Mouse (Mus musculus) cerebellum, postnatal 4 days (tissue): Measurements from ENCODE around the gene Ggt6.
"Not testable (repeated sequence)": the region's sequence is repeated elsewhere in the genome, so short reads cannot be mapped to it uniquely, and the experiment has no call there.

Source experiments
- DNase-seq, 2 experiments: peaks; one replicate each; pipeline ENCODE4 v3.0.0; 2022; ENCODE audit warnings: low spot score in 2 of 2, mixed read lengths in 1 of 2

Ggt6 gene

DNA sequence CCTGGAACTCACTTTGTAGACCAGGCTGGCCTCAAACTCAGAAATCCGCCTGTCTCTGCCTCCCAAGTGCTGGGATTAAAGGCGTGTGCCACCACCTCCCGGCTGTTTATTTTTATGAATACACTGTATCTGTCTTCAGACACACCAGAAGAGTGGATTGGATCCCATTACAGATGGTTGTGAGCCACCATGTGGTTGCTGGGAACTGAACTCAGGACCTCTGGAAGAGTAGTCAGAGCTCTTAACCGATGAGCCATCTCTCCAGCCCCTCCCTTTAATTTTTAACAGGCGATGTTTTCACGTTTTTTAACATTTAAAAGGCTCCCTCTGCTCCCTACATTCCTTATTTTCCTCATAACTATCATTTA lies 5.3 kb downstream of the Ggt6 start:
- not testable (repeated sequence) for DNase-seq

- peak; percentile 97 to 98 for DNase-seq
Measured at GRCm38 (mm10) chr11:72440965-72441664, 5.8 kb downstream of the Ggt6 start, which contains the start of gene Mybbp1a. Mybbp1a (plus strand) TSS chr11:72441355.

GRCm38 (mm10) chr11:72446311-72447105 lies 11.2 kb downstream of the Ggt6 start:
- no peak for DNase-seq

- no peak for DNase-seq
Measured at GRCm38 (mm10) chr11:72447475-72447874, 12.1 kb downstream of the Ggt6 start.

DNA sequence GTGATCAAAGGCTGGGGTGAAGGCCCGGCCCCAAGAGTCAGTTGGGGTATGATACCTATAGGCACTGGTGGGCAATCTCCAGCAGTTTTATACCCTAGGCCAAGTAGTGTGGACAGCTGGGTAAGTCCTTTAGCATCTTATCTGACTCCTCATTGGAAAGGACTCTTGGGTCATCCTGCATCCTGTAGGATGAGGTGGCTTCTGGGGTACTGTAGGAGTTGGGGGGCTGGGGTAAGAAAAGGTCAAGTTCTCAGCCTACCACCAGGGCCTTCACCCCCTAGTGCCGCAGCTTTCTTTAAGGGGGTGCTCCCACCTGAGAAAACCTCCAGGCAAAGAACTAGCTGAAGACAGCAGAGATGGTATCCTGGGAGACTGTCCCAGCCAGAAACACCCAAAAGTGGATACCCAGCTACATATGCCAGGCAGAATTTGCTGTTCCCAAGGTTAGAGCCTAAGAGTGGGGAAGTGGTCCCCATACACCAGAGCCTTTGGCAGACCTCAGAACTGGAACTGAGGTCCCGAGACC lies 16.9 kb downstream of the Ggt6 start:
- no peak for DNase-seq

- DNase-seq, result no peak
Measured at GRCm38 (mm10) chr11:72453105-72453953, 18.0 kb downstream of the Ggt6 start.

DNA sequence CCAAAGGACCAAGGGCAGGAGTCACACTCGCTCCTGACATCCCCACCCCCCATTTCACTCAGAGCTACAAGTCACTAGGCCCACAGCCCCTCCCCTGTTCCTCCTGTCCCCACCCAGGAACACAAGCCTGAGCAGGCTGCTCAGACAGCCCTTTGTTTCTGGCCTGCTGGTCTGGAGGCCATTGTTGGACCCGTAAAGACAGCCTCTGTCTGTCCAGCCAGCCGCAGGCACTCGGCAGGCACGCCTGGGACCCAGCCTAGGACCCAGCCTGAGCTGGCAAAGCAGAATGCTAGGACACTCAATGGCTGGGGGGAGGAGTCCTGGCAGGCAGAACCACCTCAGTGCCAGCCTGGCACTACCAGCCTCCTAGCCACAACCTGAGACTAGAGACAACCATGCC lies 20.4 kb downstream of the Ggt6 start:
- peak in 1 of 2 experiments; percentile 39 for DNase-seq

GRCm38 (mm10) chr11:72457995-72458496 lies 22.7 kb downstream of the Ggt6 start:
- DNase-seq, result no peak

GRCm38 (mm10) chr11:72458502-72458901 lies 23.2 kb downstream of the Ggt6 start:
- no peak for DNase-seq

DNA sequence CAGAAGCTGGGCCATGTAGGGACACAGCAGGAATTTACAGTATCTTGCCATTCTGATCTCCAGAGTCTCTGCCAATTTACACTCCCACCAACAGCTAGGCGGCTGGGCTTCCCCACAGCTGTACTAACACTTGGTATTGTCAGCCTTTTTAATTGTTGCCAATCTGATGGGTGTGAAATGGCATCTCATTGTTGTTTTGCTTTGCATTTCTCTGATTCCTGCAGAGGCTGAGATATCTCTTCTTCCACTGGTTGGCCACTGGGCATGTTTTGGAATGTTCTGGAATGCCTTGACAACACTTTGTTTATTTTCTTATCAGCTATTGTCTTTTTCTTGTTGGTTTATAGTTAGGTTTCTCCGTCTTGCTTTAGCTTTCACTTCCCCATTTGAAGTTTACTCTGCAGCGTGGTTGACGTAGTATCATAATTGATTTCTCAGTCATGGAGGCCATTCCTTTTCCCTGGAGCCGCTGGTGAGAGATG lies 26.2 kb downstream of the Ggt6 start:
- no peak for DNase-seq

GRCm38 (mm10) chr11:72464821-72465220 lies 29.5 kb downstream of the Ggt6 start:
- no peak for DNase-seq

DNA sequence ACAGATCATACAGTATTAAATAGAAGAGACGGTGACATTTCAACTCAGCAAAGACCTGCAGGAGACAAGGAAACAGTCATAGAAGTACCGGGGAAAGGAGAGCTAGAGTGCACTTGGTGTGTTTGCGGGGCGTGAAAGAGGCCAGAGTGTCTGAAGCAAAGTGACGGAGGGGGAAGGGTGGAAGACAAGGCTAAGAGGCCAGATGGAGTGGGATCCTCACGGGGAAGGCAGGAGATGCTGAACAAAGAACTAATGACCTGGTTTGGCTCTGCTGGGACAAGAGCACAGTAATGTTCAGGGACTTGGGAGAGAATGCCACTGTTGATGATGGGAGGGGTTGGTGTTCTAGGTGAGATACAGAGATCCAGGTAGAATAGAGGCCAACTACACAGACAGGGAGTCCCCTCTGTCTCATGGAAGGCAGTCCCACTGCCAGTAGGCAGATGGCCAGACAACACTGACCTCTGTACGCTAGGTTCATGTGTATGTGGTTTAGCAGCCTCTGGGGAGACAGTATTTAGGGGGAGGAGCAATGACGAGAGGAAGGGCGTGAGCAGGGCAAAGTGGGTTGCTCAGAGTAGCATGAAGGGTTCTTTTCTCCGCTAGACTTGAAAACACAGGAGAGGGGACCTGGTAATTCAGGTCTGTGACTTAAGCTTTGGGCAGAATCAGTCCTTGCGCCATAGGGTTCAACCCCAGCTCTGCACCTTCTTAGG lies 30.8 kb downstream of the Ggt6 start:
- no peak for DNase-seq

- DNase-seq, result no peak
Measured at GRCm38 (mm10) chr11:72466694-72467507, 31.6 kb downstream of the Ggt6 start.

DNA sequence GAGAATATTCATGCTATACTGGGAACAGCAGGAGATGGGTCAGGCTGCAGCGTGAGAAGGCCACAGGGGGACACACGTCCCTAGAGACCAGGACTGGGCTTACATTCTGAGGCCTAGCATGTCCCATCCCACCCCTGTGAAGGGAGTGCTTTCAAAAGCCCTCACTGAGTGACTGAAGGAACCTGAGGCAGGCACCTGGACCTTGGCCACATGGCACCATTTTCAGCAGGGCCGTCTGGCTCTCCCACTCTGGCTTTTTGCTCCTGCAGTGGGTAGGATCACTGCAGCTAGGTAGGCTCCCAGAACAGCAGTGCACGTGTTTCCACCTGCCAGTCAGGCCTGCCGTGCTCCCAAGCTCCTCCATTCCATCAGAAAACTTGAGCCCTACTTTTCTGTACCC lies 33.2 kb downstream of the Ggt6 start:
- no peak for DNase-seq

DNA sequence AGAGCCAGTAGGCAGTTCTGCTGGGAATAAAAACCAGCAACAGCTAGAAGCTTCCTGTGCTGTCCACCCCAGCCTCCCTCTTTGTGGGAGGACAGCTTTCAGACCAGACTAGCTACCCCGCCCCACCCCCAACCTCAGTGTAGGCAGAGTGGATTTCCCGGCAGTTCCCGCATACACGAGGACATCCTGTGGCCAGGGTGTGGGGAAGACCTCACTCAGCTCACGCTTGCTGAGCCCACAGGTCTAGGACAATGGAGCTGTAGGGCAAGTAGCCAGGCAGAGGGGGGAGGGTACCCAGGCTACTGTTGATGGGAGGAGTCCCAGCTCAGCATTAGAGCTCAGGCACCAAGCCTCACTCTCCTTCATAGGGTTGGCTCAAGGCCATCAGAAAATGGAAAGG lies 33.9 kb downstream of the Ggt6 start:
- DNase-seq, result peak in 1 of 2 experiments; percentile 47

GRCm38 (mm10) chr11:72470004-72470403 lies 34.7 kb downstream of the Ggt6 start:
- no peak for DNase-seq

- DNase-seq, result no peak
Measured at GRCm38 (mm10) chr11:72471381-72471780, 36.1 kb downstream of the Ggt6 start.

GRCm38 (mm10) chr11:72473540-72473939 lies 38.2 kb downstream of the Ggt6 start:
- no peak for DNase-seq

DNA sequence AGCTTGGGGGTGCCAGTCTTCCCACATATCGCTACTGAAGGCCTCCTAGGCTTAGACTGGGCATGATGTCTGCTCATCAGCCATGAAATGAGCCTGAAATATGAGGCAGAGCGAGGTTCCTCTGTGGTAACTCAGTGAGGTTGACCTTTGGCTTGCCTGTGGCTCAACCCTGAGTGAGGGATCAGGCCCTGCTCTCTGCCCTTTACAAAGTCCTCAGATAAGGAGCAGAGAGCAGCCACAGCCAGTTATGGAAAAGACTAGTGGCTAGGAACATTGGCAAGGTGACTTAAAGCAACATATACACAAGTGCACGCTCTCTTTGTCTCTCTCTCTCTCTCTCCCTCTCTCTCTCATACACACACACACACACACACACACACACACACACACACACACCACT lies 39.6 kb downstream of the Ggt6 start:
- no peak for DNase-seq

DNA sequence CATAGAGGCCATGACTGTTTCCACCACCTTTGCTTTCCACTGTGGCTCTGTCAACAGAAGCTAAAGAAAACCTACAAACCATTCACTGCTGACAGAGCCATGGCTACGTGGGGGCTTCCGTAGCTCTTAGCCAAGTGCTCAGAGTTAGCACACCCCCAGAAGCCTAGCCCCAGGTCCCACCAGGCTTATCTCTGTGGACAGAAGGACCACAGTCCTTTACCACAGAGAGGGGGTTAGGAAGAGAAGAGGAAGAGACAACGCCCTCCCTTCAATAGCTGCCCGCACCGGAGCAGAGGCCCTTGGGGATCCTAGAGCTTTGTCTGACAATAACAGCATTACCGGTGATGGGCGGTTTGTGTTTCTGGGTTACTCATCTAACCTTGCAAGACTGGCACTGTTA lies 40.1 kb downstream of the Ggt6 start:
- no peak for DNase-seq
